Mouse (Mus musculus): ENCODE data around the gene Trim45. TPM values are rescaled to one million over a fixed set of nuclear protein-coding genes. Genes with fewer than 3 reads are reported as not detected.
A peak's percentile ranks its signal among the peaks of the same experiment; 100 is the strongest.

Gene Trim45
- polyA plus RNA-seq, 1 experiment, result 7.6 TPM

DNA sequence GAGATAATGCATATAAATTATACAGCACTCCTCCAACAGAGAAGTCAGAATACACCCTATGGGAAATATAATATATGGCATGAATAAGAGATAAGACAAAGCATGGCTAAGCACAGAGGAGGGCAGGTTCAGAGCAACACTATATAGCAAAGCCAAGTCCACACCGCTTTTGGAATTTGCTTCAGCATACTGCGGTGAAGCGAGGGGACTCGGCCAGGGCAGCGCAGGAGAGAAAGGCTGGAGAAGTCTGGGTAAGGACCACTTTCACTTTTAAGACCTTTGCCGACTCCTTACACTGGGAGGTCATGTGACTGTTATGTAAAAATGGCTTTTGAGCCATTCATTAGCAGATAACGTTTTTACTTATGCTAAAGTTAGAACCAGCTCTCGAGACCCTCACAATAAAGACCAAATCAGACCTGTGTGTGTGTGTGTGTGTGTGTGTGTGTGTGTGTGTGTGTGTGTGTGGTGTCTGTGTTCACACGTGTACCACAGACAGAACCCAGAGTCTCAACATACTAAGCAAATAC lies 1.3 kb upstream of the Trim45 start:
- H3K4me3 ChIP-seq (replicated peaks; ENCODE audit: insufficient read depth, low read depth, low read length), result no peak overlapping the region
- DNase-seq, result no peak
- no peak for TF ChIP-seq CTCF (IDR thresholded peaks at IDR 0.05; ENCODE audit: borderline replicate concordance, insufficient read depth, low read depth, low read length)
- no peak for TF ChIP-seq POLR2A (IDR thresholded peaks at IDR 0.05; ENCODE audit: borderline replicate concordance, insufficient read depth, low read length)
- WGBS, result 83% methylated on average over 9 of the region's 9 CpGs
- peaks cover 4% of the 10 kb centered on the region; the same call in 1 of the 2 replicates for H3K4me1 ChIP-seq (ENCODE audit: control insufficient read depth, insufficient read depth, low read length)
- no peaks in the 10 kb centered on the region for H3K27me3 ChIP-seq (ENCODE audit: control insufficient read depth, insufficient read depth, low read length)
- H3K27ac ChIP-seq (ENCODE audit: insufficient read depth, low read length), result no peak overlapping the region

DNA sequence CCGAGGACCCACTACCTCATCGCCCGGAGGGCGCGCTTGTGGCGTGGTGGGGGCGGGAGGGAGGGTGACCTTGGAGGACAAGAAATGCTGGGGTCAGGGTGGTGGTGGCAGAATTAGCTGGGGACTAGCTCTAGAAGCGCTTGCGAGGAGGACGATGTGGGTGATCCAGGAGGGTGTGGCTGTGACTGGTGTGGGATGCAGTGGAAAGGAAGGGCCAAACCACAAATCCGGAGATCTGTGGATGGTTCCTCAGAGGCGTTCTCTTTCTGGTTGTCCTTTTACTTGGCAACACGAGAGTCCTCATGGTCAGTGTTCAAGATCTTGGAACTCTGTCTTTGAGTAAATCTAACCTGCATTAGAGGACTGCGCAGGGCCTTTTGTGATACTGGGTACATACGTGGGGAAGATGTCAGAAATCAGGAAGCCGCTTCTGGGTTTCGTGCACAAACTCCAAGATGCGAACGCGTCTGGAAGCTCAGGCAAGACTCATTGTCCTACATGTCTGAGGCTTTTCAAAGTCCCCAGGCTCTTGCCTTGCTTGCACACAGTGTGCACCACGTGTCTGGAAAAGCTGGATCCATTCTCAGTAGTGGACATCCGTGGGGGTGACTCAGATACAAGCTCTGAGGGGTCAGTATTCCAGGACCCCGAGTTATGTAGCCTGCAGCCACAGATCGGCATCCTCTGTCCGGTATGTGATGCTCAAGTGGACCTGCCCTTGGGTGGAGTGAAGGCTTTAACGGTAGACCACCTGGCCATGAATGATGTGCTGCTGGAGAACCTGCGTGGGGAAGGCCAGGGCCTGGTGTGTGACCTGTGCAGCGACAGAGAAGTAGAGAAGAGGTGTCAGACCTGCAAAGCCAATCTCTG lies 739 bp downstream of the Trim45 start:
- peak overlapping the region; percentile 58 for H3K4me3 ChIP-seq (replicated peaks; ENCODE audit: insufficient read depth, low read depth, low read length)
- TF ChIP-seq CTCF (IDR thresholded peaks at IDR 0.05; ENCODE audit: borderline replicate concordance, insufficient read depth, low read depth, low read length) (no peak), POLR2A (IDR thresholded peaks at IDR 0.05; ENCODE audit: borderline replicate concordance, insufficient read depth, low read length) (no peak)
- H3K27ac ChIP-seq (ENCODE audit: insufficient read depth, low read length), result no peak overlapping the region
- no peaks in the 10 kb centered on the region for H3K27me3 ChIP-seq (ENCODE audit: control insufficient read depth, insufficient read depth, low read length)
- WGBS, result 25% methylated on average over 28 of the region's 28 CpGs
- peak; percentile 16 to 30 for DNase-seq
- peaks cover 4% of the 10 kb centered on the region; the same call in 1 of the 2 replicates for H3K4me1 ChIP-seq (ENCODE audit: control insufficient read depth, insufficient read depth, low read length)

DNA sequence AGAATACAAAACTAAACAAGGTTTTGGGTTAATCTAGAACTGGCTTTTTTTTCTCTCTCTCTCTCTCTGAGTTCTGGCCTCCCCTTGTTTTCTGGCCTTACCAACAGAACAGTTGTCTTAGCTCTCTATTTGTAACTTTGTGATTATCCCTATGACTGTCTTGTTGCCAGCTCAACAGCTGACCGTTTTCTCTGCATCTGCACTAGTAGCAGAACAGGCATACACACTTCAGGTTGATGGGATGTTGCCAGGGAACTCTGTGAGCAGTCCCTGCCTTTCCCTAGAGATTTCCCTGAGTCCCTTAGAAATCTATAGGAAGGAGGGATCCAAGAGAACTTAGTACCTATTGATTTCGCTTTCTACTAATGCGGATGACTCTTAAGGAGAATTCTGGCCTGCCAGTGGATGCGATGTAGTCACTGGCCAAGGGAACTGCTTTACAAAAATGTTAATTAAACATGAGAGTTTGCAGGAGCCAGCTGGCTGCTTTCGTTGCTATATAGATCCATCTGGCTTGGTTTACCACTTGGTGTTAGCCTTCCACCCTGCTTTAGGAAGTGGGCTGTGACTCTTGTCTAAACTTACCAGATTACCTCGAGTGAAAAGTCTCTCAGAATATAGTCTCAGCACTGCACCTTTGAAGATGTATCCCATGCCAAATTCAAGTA lies 2.2 kb downstream of the Trim45 start:
- peaks cover 4% of the 10 kb centered on the region; the same call in 1 of the 2 replicates for H3K4me1 ChIP-seq (ENCODE audit: control insufficient read depth, insufficient read depth, low read length)
- TF ChIP-seq CTCF (IDR thresholded peaks at IDR 0.05; ENCODE audit: borderline replicate concordance, insufficient read depth, low read depth, low read length) (no peak), POLR2A (IDR thresholded peaks at IDR 0.05; ENCODE audit: borderline replicate concordance, insufficient read depth, low read length) (no peak)
- 49% methylated on average over 6 of the region's 6 CpGs for WGBS
- DNase-seq, result no peak
- H3K27ac ChIP-seq (ENCODE audit: insufficient read depth, low read length), result no peak overlapping the region
- no peak overlapping the region for H3K4me3 ChIP-seq (replicated peaks; ENCODE audit: insufficient read depth, low read depth, low read length)
- no peaks in the 10 kb centered on the region for H3K27me3 ChIP-seq (ENCODE audit: control insufficient read depth, insufficient read depth, low read length)

DNA sequence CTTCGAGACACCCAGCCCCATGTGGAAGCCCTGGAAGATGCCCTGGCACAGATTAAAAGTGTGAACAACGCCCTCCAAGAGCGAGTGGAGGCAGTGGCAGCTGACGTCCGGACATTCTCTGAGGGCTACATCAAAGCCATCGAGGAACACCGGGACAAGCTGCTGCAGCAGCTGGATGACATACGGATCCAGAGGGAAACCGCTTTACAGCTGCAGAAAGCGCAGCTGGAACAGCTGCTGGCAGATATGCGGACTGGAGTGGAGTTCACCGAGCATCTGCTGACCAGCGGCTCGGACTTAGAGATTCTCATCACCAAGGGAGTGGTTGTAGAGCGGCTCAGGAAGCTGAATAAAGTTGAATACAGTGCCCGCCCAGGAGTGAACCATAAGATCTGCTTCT lies 3.2 kb downstream of the Trim45 start:
- TF ChIP-seq CTCF (IDR thresholded peaks at IDR 0.05; ENCODE audit: borderline replicate concordance, insufficient read depth, low read depth, low read length), result no peak
- TF ChIP-seq POLR2A (IDR thresholded peaks at IDR 0.05; ENCODE audit: borderline replicate concordance, insufficient read depth, low read length), result no peak
- 80% methylated on average over 16 of the region's 16 CpGs for WGBS
- H3K4me1 ChIP-seq (ENCODE audit: control insufficient read depth, insufficient read depth, low read length), result peaks cover 4% of the 10 kb centered on the region; the same call in 1 of the 2 replicates
- no peak overlapping the region for H3K27ac ChIP-seq (ENCODE audit: insufficient read depth, low read length)
- DNase-seq, result no peak
- H3K4me3 ChIP-seq (replicated peaks; ENCODE audit: insufficient read depth, low read depth, low read length), result no peak overlapping the region
- H3K27me3 ChIP-seq (ENCODE audit: control insufficient read depth, insufficient read depth, low read length), result no peaks in the 10 kb centered on the region

DNA sequence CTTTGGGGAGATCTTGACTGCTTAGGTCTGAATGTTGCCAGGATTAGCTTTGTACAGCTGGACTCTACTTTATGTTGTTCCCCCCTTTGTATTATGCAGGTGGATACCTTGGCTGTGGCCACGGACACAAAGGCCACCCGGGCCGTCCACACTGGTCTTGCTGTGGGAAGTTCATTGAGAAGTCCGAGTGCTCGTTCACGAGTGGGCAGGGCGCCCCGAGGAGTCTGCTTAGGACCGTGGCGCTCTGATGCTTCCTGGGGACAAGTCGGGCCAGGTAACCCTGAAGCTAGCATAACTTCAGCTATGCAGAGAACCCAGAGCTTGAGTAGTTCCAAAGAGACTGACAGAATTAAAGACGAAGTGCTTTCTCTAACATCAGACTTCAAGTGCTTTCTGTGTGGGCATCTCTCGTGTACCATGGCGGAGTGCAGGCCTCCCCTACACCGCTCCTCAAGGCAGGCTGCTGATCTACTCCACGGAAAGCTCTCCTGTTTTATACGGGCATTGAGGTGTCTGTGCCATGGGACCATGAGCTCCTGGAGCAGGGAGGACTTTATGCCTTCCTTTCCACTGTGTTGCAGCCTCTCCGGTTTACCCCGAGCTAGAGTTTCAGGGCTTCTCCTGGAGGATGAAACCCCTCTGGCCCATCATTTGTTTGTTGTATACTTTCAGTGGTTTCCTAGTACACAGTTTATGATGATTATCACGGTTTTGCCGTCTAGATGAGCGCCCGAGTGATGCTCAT lies 9.5 kb downstream of the Trim45 start:
- 94% methylated on average over 23 of the region's 23 CpGs for WGBS
- H3K4me3 ChIP-seq (replicated peaks; ENCODE audit: insufficient read depth, low read depth, low read length), result no peak overlapping the region
- H3K4me1 ChIP-seq (ENCODE audit: control insufficient read depth, insufficient read depth, low read length), result no peaks in the 10 kb centered on the region
- no peak overlapping the region for H3K27ac ChIP-seq (ENCODE audit: insufficient read depth, low read length)
- no peak for DNase-seq
- TF ChIP-seq CTCF (IDR thresholded peaks at IDR 0.05; ENCODE audit: borderline replicate concordance, insufficient read depth, low read depth, low read length), result no peak
- no peak for TF ChIP-seq POLR2A (IDR thresholded peaks at IDR 0.05; ENCODE audit: borderline replicate concordance, insufficient read depth, low read length)
- H3K27me3 ChIP-seq (ENCODE audit: control insufficient read depth, insufficient read depth, low read length), result no peaks in the 10 kb centered on the region

DNA sequence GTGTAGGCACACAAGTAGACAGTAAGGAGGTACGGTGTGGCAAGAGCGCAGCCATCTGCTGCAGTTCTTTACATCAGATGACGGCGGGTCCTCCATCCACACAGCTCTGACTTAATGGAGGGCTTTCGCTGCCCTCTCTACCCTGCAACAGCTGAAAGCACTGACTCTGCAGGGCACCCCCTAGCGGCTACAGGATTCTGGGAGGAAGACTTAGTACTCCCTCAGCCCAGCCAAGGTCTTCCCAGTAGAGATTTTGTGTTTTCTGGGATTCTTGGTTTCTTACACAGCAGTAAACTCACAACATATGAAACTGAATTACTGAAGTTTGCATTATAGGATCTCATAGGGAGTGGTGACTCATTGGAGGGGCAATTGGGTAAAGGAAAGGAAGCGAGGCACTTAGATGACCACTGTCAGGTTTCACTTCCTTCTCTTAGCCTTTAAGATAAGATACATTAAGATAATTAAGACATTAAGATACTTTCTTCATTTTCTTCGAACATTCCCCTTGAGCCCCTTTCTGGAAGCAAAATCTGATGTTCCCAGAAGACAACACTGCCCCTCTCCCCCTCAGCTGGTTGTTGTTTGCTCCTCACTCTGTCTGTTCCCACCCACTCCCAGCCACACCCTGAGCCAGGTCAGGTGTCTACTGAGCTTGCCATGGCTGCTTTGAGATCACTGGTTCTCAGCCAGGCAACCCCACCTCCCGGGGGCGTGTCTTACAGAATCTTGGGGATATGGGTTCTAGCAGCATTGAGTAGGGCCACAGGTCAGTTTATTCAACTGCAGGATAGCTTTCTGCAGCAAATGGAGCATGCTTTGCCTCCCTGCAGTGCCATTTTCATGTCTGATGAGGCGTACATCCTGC lies 10.3 kb downstream of the Trim45 start:
- Histone ChIP-seq H3K4me3 (replicated peaks; ENCODE audit: insufficient read depth, low read depth, low read length) (no peak overlapping the region), H3K27me3 (ENCODE audit: control insufficient read depth, insufficient read depth, low read length) (no peaks in the 10 kb centered on the region), H3K4me1 (ENCODE audit: control insufficient read depth, insufficient read depth, low read length) (no peaks in the 10 kb centered on the region), H3K27ac (ENCODE audit: insufficient read depth, low read length) (no peak overlapping the region)
- TF ChIP-seq CTCF (IDR thresholded peaks at IDR 0.05; ENCODE audit: borderline replicate concordance, insufficient read depth, low read depth, low read length) (no peak), POLR2A (IDR thresholded peaks at IDR 0.05; ENCODE audit: borderline replicate concordance, insufficient read depth, low read length) (no peak)
- WGBS, result 80% methylated on average over 11 of the region's 11 CpGs
- DNase-seq, result no peak
